Mouse (Mus musculus): ENCODE measurements around the gene Fermt3.
"Not testable (repeated sequence)": the region's sequence is repeated elsewhere in the genome, so short reads cannot be mapped to it uniquely, and the experiment has no call there.

Fermt3 gene

GRCm38 (mm10) chr19:7019191-7019590 lies at the start of gene Fermt3:
Fermt3 (minus strand) TSS chr19:7019469.
- no peak for DNase-seq (ENCODE audit: low spot score)

GRCm38 (mm10) chr19:7068136-7068535 lies 48.9 kb upstream of the Fermt3 start:
- peak; percentile 47 for DNase-seq (ENCODE audit: low spot score)

- no peak for DNase-seq (ENCODE audit: low spot score)
Observed at GRCm38 (mm10) chr19:7067344-7068050, 48.2 kb upstream of the Fermt3 start.

GRCm38 (mm10) chr19:7066828-7067342 lies 47.6 kb upstream of the Fermt3 start:
- DNase-seq (ENCODE audit: low spot score) = no peak

- DNase-seq (ENCODE audit: low spot score) = peak; percentile 20
Observed at GRCm38 (mm10) chr19:7066034-7066827, 47.0 kb upstream of the Fermt3 start.

GRCm38 (mm10) chr19:7064571-7064970 lies 45.3 kb upstream of the Fermt3 start:
- peak; percentile 46 for DNase-seq (ENCODE audit: low spot score)

- DNase-seq (ENCODE audit: low spot score) = no peak
Observed at GRCm38 (mm10) chr19:7062916-7063315, 43.6 kb upstream of the Fermt3 start.

- no peak for DNase-seq (ENCODE audit: low spot score)
Observed at GRCm38 (mm10) chr19:7062110-7062509, 42.8 kb upstream of the Fermt3 start.

- DNase-seq (ENCODE audit: low spot score) = no peak
Observed at GRCm38 (mm10) chr19:7058541-7058940, 39.3 kb upstream of the Fermt3 start.

- DNase-seq (ENCODE audit: low spot score) = peak; percentile 86
Observed at GRCm38 (mm10) chr19:7057722-7058207, 38.5 kb upstream of the Fermt3 start.

- no peak for DNase-seq (ENCODE audit: low spot score)
Observed at GRCm38 (mm10) chr19:7057126-7057721, 38.0 kb upstream of the Fermt3 start.

- peak; percentile 64 for DNase-seq (ENCODE audit: low spot score)
Observed at GRCm38 (mm10) chr19:7056248-7057087, 37.2 kb upstream of the Fermt3 start, which contains the start of gene Macrod1. Macrod1 (plus strand) TSS chr19:7056810.

GRCm38 (mm10) chr19:7055173-7055572 lies 35.9 kb upstream of the Fermt3 start:
- no peak for DNase-seq (ENCODE audit: low spot score)

GRCm38 (mm10) chr19:7054772-7055171 lies 35.5 kb upstream of the Fermt3 start:
- DNase-seq (ENCODE audit: low spot score) = no peak

- not testable (repeated sequence) for DNase-seq (ENCODE audit: low spot score)
Observed at GRCm38 (mm10) chr19:7053382-7053781, 34.1 kb upstream of the Fermt3 start.

GRCm38 (mm10) chr19:7044706-7045105 lies 25.4 kb upstream of the Fermt3 start:
- no peak for DNase-seq (ENCODE audit: low spot score)

GRCm38 (mm10) chr19:7044279-7044678 lies 25.0 kb upstream of the Fermt3 start:
- DNase-seq (ENCODE audit: low spot score) = no peak

GRCm38 (mm10) chr19:7041171-7041570 lies 21.9 kb upstream of the Fermt3 start:
- no peak for DNase-seq (ENCODE audit: low spot score)

- DNase-seq (ENCODE audit: low spot score) = no peak
Observed at GRCm38 (mm10) chr19:7040637-7041130, 21.4 kb upstream of the Fermt3 start.

- peak; percentile 100 for DNase-seq (ENCODE audit: low spot score)
Observed at GRCm38 (mm10) chr19:7039841-7040636, 20.8 kb upstream of the Fermt3 start, which contains the start of gene Stip1. Stip1 (minus strand) TSS chr19:7039967.
